Mouse (Mus musculus) testis, adult 2 months (tissue): Measurements from ENCODE around the gene Hoxb1. TPM values are rescaled to one million over a fixed set of nuclear protein-coding genes. Genes with fewer than 3 reads are reported as not detected.
A peak's percentile ranks its signal among the peaks of the same experiment; 100 is the strongest.

ENCODE experiments used
- H3K27ac ChIP-seq: fragments of 200-500 bp; 2 replicates; pipeline ENCODE4 v1.5.1; 2012; ENCODE audit warnings: low read depth, low read length; ENCODE audit not compliant: control insufficient read depth, insufficient read depth
- H3K27me3 ChIP-seq: fragments of 200-500 bp; 2 replicates; pipeline ENCODE4 v1.6.1; 2012; ENCODE audit warnings: mild to moderate bottlenecking, low read length, moderate library complexity; ENCODE audit not compliant: control insufficient read depth, insufficient read depth
- H3K36me3 ChIP-seq: fragments of 200-500 bp; 2 replicates; pipeline ENCODE4 v1.6.1; 2012; ENCODE audit warnings: mild to moderate bottlenecking, low read length; ENCODE audit not compliant: control insufficient read depth, insufficient read depth
- H3K4me1 ChIP-seq: fragments of 200-500 bp; 2 replicates; pipeline ENCODE4 v1.6.1; 2012; ENCODE audit warnings: low read length; ENCODE audit not compliant: control insufficient read depth, insufficient read depth
- H3K4me3 ChIP-seq: fragments of 200-500 bp; 2 replicates; pipeline ENCODE4 v1.5.1; 2012; ENCODE audit warnings: low read depth, mild to moderate bottlenecking, low read length, moderate library complexity, mixed read lengths; ENCODE audit not compliant: control insufficient read depth
- CTCF ChIP-seq: fragments of 200-500 bp; IDR thresholded peaks from 2 replicates; pipeline ENCODE4 v1.5.1; 2012; ENCODE audit warnings: low read depth, mild to moderate bottlenecking, inconsistent platforms, low read length, moderate library complexity; ENCODE audit not compliant: control insufficient read depth, insufficient read depth, insufficient replicate concordance
- POLR2A ChIP-seq: fragments of 200-500 bp; IDR thresholded peaks from 2 replicates; pipeline ENCODE4 v1.6.1; 2012; ENCODE audit warnings: low read depth, mild to moderate bottlenecking, inconsistent platforms, low read length, moderate library complexity; ENCODE audit not compliant: control insufficient read depth
- polyA plus RNA-seq: library from polyadenylated mRNA; depleted of rRNA; stranded (reverse); fragments of >200 nt; gene quantifications from 2 replicates; pipeline ENCODE4 v1.2.3, GENCODE M21; 2012; rRNA removed

Hoxb1 gene
- polyA plus RNA-seq = not detected in 2 replicates

DNA sequence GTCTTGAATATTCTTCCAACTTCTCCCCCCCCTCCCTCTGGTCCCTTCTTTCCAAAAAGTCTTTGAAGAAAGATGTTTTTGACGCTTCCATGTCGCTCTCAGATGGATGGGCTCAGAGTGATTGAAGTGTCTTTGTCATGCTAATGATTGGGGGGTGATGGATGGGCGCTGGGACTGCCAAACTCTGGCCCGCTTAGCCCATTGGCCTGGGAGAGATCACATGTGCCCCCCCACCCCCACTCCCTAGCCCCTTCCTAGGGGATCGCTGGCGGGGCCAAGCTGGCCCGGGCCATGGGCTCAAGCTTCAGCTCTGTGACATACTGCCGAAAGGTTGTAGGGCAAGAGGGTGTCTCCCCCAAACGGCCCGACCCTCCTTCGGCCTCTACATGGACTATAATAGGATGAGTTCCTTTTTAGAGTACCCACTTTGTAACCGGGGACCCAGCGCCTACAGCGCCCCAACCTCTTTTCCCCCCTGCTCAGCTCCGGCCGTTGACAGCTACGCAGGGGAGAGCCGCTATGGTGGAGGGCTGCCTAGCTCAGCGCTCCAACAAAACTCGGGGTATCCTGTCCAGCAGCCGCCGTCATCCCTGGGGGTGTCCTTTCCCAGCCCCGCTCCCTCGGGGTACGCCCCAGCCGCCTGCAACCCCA is at the start of gene Hoxb1:
Hoxb1 (plus strand) TSS at position 312 of the 651 bp plus-strand sequence.
- Histone ChIP-seq H3K4me1 (peaks cover 17% of the 10 kb centered on the region), H3K27ac (no peak within 1 kb of the TSS), H3K36me3 (no peaks in the 10 kb centered on the region), H3K4me3 (peak within 1 kb of the TSS; percentile 22; the same call in 1 of the 2 replicates), H3K27me3 (peaks cover 3% of the 10 kb centered on the region)
- TF ChIP-seq CTCF = no peak
- TF ChIP-seq POLR2A = no peak

DNA sequence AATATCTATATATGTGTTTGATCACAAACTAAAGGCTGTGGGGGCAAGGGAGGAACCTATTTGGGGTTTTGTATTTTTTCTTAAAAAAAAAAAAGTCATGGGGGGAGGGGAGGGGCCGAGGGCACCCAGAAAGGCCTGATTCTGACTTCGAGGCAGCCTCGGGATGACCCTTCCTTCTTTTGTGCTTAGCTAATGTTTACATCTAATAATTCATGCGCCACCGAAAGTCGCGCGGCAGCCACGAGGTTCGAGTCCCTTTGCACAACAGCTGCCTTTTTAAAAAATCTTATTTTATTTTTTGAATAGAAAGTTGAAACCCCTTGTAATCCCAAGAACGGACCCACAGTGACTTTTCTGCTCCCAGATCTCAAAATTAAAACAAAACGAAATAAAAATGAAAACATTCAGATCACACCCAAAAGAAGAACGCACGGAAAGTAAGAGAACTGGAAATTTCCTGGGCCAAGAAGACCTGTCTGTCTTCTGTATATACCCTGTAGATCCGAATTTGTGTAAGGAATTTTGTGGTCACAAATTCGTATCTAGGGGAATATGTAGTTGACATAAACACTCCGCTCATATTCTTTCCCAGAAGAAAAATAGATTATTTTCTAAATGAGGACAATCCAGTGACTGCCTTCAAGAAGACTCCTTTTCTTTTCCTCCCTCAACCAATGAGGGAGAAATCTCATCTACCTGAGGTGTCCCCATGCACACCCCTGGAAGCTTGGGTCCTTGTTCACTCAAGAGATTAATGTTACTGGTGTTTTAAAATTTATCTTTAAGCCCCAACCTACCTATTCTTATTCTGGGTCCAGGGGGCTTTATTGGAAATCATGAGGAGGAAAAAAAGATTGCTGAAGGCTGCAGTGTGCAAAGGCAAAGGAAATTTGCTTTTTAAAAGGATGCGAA is 48.6 kb upstream of the Hoxb1 start:
- no peak overlapping the region for H3K4me3 ChIP-seq
- peaks cover 13% of the 10 kb centered on the region; the same call in 1 of the 2 replicates for H3K27me3 ChIP-seq
- peaks cover 7% of the 10 kb centered on the region for H3K4me1 ChIP-seq
- no peak overlapping the region for H3K27ac ChIP-seq
- no peaks in the 10 kb centered on the region for H3K36me3 ChIP-seq
- no peak for TF ChIP-seq CTCF
- TF ChIP-seq POLR2A = no peak

DNA sequence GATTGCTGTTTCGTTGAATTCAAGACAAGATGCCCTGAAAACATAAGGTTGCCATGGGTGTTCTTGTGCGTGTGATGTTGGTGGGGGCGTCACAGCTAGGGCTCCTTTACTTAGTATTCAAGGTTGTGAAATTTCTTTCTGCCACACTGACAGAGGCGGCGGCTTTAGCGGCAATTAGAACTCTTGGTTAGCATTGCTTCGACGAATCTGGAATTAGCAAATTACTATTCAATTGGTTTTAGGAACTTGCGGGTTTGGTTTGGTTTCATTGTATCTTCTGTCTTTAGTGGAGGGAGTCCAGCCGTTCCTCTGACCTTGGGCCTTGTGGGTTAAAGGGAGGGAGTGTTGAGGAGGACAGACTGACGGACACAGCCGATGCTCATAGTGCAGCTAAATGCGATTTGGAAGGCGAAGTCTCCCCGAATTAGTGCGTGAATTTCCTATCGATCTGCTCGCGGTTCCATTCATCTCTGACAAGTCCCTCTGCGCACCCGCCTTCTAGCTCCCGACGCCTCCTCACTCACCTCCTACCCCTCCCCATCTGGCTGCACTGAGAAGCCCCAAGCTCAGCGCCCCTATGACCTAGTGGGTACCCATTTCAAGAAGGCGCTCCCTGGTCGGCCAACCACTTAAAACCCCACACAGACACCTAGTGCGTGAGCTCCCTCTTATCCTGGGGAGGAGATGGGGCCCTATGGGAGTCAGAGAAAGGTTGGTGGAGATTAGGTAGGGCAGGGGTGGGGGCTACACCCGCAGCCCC is 47.8 kb upstream of the Hoxb1 start, which contains the start of gene Hoxb4:
Hoxb4 (plus strand) TSS at position 660 of the 760 bp plus-strand sequence.
- H3K27ac ChIP-seq = no peak within 1 kb of the TSS
- peaks cover 13% of the 10 kb centered on the region; the same call in 1 of the 2 replicates for H3K27me3 ChIP-seq
- TF ChIP-seq CTCF (no peak), POLR2A (no peak)
- no peaks in the 10 kb centered on the region for H3K36me3 ChIP-seq
- peak within 1 kb of the TSS; percentile 34 for H3K4me3 ChIP-seq
- H3K4me1 ChIP-seq = peaks cover 7% of the 10 kb centered on the region

DNA sequence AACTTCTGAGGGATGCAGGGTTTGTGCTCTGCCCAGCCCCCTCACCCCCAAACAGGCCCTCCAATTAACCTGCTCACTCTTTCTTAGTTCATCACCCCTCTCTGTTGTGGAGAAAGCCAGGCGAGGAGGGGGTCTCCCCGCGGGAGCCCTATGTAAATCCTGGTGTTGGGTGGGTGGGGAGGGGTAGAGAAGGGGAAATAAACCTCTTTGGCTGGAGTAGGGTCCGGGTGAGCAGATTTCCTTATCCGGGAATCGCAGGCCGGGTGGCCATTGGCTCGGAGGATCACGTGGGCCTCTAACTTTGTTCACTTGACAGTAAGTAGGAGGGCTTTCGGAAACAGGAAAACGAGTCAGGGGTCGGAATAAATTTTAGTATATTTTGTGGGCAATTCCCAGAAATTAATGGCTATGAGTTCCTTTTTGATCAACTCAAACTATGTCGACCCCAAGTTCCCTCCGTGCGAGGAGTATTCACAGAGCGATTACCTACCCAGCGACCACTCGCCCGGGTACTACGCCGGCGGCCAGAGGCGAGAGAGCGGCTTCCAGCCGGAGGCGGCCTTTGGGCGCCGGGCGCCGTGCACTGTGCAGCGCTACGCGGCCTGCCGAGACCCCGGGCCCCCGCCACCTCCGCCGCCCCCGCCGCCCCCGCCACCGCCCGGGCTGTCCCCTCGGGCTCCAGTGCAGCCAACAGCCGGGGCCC is 47.0 kb upstream of the Hoxb1 start:
- no peak for TF ChIP-seq POLR2A
- TF ChIP-seq CTCF = no peak
- peaks cover 7% of the 10 kb centered on the region for H3K4me1 ChIP-seq
- H3K27ac ChIP-seq = no peak overlapping the region
- peaks cover 13% of the 10 kb centered on the region; the same call in 1 of the 2 replicates for H3K27me3 ChIP-seq
- no peaks in the 10 kb centered on the region for H3K36me3 ChIP-seq
- H3K4me3 ChIP-seq = peak overlapping the region; percentile 34

DNA sequence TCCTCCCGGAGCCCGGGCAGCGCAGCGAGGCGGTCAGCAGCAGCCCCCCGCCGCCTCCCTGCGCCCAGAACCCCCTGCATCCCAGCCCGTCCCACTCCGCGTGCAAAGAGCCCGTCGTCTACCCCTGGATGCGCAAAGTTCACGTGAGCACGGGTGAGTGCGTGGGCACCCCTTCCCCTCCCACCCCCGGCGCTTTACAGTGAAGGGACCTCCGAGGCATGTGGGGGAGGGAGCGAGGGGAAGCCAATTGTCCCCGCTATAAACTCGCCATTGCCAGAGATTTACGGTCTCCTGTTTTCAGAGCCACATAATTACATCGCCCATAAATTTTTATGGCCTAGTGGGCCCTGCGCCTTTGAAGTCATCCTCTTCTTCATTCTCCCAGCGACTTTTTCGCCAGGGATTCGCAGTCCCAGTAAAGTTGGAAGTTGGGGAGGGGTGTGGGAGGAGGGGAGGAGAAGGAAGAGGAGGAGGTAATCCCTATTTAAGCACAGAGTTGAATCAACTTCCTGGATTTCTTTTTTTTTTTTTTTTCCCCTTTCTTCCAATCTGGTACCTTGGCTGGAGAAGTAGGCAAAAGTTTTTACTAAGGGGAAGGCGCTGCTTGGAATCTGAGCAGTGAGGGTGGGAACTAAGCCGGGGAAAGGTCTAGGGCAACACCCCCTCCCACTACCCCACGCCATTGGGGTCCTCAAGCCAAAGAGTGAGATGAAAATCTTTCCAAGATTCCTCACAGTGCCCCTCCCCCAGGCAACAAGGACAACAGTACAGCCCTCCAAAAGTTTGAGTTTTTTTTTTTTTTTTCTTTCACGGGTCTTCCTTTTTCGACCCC is 46.3 kb upstream of the Hoxb1 start:
- no peak overlapping the region for H3K27ac ChIP-seq
- peaks cover 7% of the 10 kb centered on the region for H3K4me1 ChIP-seq
- no peaks in the 10 kb centered on the region for H3K36me3 ChIP-seq
- H3K27me3 ChIP-seq = peaks cover 10% of the 10 kb centered on the region; the same call in 1 of the 2 replicates
- TF ChIP-seq CTCF (no peak), POLR2A (no peak)
- peak overlapping the region; percentile 34 for H3K4me3 ChIP-seq

DNA sequence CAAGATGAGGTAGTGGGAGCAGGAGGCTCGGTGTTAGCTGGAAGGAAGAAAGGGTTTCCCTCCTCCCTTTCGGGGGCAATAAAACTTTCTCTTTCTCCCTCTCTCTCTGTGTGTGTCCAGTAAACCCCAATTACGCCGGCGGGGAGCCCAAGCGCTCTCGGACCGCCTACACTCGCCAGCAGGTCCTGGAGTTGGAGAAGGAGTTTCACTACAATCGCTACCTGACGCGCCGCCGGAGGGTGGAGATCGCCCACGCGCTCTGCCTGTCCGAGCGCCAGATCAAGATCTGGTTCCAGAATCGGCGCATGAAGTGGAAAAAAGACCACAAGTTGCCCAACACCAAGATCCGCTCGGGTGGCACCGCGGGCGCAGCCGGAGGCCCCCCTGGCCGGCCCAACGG is 45.6 kb upstream of the Hoxb1 start:
- no peak overlapping the region; the same call in 1 of the 2 replicates for H3K4me3 ChIP-seq
- TF ChIP-seq POLR2A = no peak
- no peak for TF ChIP-seq CTCF
- no peaks in the 10 kb centered on the region for H3K36me3 ChIP-seq
- no peak overlapping the region for H3K27ac ChIP-seq
- peaks cover 7% of the 10 kb centered on the region for H3K4me1 ChIP-seq
- peaks cover 5% of the 10 kb centered on the region; the same call in 1 of the 2 replicates for H3K27me3 ChIP-seq
